Mouse (Mus musculus): ENCODE measurements at regions not wholly inside any gene's neighbourhood (a gene's known extent, or its start where the extent isn't known, plus 50 kb on each side); places are given as distances from the start of the nearest gene placed in this dataset.

DNA sequence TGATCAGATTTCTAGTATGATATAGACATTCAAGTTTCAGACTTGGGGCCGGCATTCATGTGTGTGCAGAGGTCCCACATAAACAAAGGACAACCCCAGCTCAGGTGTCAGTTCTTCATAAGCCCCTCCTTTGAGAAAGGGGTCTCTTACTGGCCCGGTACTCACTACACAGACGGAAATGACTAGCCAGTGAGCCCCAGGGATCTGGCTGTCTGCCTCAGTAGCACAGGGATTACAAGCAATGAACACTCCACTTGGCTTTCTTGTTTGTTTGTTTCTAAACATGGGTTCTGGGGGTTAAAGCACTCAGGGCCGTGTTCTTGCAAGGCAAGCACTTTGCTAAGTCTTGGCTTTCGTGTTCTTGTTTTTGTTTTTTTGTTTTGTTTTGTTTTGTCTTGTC is 115.3 kb upstream of the Atp6ap2 start:
- DNase-seq, result peak; percentile 71 to 84

DNA sequence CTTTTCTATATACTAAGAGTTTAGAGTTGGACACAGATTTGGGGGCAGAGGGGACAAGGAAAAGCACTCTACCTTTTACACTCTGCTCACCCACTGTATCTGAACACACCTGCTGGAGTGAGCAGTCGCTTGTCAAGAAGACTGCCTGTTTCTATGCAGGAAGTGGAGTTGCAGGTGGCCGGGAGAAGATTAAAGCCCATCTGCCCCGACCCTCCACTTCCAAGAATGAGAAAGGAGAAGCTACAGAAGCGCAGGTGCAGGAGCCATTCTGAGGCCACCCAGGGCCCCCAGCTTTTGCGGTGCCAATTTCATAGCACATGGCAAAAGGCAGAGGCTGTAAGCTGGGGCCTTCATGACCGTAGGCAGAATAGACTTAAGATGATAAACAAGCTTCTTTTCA is 108.4 kb upstream of the Atp6ap2 start:
- peak in 1 of 2 experiments; percentile 15 for DNase-seq

DNA sequence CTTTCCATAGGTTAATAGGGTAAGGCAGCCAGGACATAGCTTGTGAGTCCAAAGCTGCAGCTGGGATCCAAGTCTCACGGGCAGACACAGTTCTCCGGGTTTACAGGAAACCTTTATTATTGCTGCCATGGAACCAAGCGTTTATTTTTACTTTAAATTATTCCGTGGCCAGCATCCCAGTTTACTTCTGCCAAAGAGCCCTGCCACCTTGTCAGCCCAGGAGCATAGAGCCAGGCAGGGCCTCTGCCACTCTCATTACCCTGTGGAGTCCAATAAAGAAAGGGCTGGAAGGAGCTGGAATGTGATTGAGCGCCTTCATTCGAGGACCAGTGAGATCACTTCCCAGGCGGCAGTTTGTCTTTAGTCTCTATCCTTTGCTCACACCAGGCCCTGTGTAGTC is 96.6 kb upstream of the Atp6ap2 start:
- DNase-seq, result no peak

DNA sequence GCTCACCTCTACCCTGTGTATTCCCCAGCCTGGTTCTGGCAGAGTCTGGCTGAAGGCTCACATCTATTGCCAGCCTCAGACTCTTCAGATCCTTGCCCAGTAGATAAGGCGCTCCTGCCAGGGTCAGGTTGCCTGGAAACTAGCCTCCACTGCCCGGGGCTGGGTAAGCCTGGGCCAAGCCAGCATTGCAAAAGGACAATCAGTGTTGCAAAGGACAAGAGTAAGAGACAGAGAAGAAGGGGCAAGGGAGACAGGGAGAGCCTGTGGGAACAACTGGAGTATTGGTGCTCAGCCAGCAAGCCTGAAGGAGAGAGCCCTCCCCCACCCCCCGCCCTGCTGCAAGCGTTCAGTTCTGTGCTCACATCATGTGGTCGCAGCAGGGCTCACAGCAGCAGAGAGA is 94.4 kb upstream of the Atp6ap2 start:
- DNase-seq, result peak; percentile 52 to 56

DNA sequence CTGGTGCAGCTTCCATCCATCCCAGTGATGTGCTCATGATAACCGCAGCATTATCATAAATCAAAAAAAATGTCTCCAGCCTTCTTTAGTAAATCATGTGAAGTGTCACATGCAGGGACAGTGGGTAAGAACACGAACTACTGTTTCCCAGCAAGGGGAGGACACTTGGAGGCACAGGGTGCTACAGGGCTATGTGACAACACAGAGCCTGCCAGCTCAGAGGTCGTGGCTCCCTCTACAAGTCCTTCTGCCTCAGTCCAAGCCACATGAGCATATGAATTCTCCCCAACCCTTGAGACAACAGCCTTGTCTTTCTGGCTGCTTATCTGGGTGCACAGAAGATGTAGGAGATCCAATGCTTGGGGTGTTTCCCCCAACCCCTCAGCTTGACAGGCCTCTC is 93.7 kb upstream of the Atp6ap2 start:
- no peak for DNase-seq

DNA sequence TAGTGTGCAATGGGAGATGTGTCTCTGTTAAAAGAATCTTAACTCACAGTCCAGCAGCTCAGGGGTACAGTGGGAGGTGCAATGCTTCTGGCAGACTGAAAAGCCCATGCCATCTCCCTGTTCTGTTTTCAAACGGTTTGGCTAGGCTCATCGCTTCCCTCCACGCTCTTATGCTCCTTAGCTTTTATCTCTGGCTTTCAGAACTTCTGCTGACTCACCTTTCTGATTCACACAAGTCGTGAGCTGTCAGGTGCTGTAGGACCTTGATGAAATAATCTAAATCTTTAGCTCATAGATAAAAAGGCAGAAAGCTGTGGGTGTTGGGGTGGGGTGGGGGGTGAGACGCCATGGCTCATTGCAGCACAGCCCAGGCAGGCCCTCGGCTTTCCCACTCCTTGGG is 93.1 kb upstream of the Atp6ap2 start:
- no peak for DNase-seq

DNA sequence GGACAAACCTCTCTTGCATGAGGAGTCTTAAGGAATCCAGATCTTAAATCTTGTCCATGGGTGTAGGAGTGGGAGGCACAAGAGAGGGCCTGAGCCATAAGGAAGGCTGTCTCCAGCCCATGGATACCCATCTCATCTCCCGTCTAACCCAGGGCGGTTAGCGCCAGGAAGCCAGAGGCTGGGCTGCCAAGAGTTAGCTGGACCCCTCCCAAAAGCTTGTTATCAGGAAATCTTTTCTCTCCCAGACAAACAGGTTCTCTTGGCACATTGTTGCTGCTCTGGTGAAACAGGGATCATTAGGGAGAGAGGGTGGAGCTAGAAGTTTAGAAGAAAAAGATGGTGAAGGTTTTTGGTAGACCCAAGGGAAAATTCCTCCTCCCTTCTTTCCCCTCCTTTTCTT is 87.0 kb upstream of the Atp6ap2 start:
- DNase-seq, result peak; percentile 13 to 17

DNA sequence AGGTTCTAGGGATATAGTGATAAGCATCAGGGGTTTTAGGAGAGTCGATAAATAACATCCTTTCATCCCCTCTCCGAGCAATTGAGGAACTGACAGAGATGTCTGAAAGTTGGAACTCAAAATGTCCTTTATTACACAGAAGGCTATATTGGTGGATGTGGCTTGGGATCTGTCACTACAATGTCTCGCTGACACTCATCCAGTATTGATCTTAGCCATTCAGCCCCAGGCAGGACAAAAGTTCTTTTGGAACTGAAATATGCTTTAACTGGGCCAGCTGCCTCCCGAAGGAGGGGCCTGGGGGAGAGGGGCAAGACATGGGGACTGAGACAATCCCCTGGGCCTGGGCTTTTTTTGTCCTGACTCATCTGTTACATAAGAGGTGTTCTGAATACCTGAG is 85.2 kb upstream of the Atp6ap2 start:
- DNase-seq, result no peak

DNA sequence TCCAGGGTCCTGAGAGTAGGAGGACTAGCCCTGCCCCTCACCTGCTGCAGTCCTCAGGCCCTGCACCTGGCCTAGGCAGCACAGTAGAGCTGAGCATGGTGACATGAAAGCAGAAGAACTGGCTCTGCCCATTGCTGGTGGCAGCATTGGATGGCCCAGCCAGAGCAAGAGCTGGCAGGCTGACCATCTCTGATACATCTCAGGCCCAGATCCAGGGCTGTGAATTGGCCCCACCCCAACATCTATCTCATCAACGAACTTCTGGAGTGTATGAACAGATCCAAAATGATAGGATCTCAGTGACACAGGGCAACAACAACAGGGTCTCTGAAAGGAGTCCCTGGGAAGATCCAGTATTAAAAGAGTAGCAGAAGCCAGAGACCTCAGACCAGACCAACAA is 84.0 kb upstream of the Atp6ap2 start:
- DNase-seq, result peak; percentile 46 to 54

DNA sequence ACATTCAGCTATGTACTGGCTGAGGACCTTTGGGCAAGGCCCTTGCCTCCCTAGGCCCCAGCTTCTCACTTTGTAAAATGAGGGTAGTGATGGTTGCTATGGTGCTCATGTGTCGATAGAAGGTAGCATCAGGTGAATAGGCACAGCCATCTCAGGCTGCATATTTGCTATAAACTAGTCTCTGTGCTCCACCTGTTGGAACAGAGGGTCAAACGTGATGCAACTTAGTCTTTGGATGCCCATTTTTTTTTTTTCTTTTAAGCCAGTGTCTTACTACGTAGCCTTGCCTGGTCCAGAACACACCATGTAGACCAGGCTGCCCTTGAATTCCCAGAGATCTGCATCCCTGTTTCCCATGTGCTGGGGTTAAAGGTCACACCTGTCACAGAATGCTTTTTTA is 76.5 kb upstream of the Atp6ap2 start:
- no peak for DNase-seq

DNA sequence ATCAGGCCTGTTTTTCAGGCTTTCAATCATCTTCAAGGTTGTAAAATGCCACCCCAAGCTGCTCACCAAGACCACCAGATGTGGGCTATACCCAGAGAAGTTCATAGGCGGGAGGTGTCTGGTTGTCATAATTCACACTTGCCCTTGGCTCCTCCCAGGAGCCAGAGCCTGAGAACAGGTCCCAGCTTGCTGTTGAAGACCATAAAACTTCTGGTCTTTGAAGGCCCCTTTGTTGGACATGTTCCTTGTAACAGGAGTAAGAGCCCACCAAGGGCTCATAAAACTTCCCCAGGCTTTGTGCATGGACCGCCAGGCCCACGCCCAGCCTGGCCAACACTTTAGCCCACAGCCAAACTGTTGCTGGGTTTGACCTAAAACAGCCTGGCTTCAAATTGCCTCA is 62.6 kb upstream of the Atp6ap2 start:
- no peak for DNase-seq

DNA sequence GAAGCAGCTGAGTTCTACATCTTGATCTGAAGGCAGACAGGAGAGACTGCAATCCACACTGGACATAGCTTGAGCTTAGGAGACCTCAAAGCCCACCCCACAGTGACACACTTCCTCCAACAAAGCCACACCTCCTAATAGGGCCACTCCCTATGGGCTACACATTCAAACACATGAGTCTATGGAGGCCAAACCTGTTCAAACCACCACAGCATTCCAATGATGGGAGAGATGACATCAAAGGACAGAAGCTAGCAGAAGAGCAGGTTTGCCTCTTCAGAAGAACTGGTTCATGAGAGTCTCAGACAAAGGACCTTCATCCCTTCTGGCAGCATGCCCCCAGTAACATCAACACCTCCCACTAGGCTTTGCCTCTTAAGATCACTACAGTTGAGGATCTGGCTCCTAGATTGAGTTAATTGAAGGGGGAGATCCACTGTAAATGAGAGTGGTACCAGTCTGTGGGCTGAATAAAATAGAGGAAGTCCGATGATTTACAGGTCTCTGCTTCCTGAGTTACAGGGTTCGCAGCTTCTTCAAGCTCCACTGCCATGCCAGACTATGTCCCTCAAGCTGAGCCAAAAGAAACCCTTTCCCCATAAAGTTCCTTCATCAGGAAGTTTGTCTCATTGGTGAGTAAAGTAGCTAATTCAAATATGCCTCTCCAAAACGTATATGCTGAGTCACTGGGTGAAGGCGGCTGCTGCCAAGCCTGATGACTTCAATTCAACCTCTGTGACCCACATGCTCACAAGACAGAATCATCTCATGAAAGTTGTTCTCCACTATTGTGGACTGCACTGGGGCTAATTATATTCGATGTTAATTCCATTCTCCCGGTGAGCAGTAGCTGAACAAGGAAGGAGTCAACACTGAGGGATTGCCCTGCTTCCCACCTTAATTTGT is 56.9 kb upstream of the Atp6ap2 start:
- DNase-seq, result no peak

Data from cerebellum, postnatal 10 days (tissue).